Mouse (Mus musculus) layer of hippocampus, postnatal 36 days (tissue): ENCODE measurements around the gene A830031A19Rik. TPM values are rescaled to one million over a fixed set of nuclear protein-coding genes. Genes with fewer than 3 reads are reported as not detected.

Experiments used
- DNase-seq, 2 experiments: peaks; one replicate each; pipeline ENCODE4 v3.0.0; 2022
- total RNA-seq, 2 experiments: library from RNA; stranded (reverse); gene quantifications; 2 replicates each; pipeline ENCODE4 v1.2.3; 2021

The A830031A19Rik gene
- total RNA-seq: 1 to 10 TPM; 1.4 to 1.6 TPM

DNA sequence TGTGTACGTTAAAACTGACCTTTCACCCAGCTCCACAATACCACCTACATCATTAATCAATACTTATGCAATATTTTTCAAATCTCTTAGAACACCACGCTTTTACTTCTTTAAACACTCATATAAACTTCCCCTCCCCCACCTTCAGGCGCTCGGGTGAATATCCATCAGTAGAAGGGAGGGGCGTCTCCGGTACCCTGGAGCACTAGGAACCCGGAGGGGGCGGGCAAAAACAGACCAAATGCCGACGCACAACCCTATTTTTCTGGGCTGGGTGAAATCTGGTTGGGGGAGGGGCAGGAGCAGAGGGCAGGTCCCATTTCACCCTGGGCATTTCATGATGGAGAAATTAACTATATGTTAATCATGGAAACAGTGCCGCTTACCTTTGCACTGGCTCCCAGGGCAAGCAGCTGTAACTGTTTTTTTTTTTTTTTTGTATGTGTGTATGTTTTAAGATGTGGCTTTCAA is at the start of gene A830031A19Rik:
A830031A19Rik (minus strand) TSS at position 421 of the 471 bp plus-strand sequence.
- DNase-seq: no peak

DNA sequence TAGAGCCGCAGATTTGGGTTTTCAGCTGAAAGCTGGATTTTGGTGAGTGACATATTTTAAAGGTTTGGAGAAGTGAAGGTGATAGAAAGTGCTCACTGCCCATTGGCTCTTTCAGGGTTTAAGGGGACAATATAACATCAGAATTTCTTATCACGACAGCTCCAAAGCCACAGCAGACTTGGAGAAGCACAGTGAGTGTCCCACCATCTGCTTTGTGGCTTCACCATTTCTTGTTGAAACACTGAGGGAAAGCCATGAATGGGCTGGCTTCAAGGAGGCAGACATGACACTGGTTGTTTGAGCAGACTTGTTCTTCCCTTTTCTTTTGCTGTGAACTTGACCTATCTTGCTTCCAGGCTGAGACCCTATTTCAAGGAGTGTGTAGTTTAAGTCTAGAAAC is 49.1 kb upstream of the A830031A19Rik start:
- DNase-seq: no peak

DNA sequence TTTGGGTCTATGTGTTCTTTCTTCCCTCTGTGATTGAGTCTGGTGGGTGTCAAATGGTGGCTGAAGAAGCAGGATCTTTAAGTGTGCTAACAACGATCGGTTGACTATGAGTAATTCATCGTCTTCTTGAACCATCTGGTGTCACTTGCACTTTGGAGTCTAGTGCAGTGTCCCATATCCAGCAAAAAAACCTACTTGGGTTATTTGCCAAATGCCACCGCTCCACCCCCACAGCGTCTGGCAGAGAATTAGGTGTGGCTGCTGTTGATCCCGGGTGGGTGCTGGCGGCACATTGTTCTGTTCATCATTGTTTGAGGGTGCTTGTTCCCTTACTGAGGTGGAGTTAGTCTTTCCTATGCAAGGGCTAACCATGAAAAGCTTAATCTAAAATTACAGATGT is 48.0 kb upstream of the A830031A19Rik start:
- peak; percentile 57 to 60 for DNase-seq

- no peak for DNase-seq
Measured at GRCm38 (mm10) chr11:24121136-24121535, 46.3 kb upstream of the A830031A19Rik start.

GRCm38 (mm10) chr11:24116582-24117318 is 41.9 kb upstream of the A830031A19Rik start:
- DNase-seq: no peak

GRCm38 (mm10) chr11:24116041-24116440 is 41.2 kb upstream of the A830031A19Rik start:
- DNase-seq: no peak

GRCm38 (mm10) chr11:24115017-24115752 is 40.3 kb upstream of the A830031A19Rik start:
- no peak for DNase-seq

DNA sequence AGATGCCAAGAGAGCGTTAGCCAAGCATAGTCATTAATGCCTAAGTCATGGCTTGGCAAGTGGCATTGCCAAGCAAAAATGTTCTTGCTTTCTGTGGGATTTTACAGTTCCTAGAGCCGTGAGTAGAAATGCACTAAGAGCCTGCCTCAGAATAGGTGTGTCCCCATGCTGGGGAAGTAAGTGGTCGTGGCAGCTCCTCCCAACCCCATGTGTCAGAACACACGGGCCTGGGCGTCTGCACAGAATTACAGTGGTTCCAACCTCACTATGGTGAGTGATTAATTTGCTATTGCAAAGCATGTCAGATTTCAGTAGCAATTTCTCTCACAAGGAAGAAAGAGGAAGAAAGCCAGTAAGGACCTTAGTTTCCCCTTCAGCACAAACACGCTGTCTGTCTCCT is 36.9 kb upstream of the A830031A19Rik start:
- DNase-seq: no peak

- no peak for DNase-seq
Measured at GRCm38 (mm10) chr11:24110113-24110512, 35.3 kb upstream of the A830031A19Rik start.

DNA sequence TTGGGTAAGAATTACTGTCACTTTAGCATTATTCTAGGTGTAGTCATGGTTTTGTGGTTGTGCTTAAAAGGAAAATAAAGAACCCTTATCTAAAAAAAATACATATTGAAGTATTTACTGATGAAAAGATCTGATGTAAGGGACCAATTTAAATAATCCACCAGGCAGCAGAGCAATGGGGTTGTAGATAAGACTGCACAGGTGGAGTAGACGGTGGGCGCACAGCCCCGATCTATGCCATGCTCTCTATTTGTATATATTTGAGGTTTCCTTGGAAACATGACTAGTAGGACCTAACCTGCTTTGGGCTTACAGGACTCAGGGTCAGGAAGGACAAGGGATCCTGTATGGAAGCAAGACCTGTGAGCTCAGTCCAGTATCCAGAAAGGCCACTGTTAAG is 34.5 kb upstream of the A830031A19Rik start:
- DNase-seq: no peak

- no peak for DNase-seq
Measured at GRCm38 (mm10) chr11:24108974-24109373, 34.1 kb upstream of the A830031A19Rik start.

DNA sequence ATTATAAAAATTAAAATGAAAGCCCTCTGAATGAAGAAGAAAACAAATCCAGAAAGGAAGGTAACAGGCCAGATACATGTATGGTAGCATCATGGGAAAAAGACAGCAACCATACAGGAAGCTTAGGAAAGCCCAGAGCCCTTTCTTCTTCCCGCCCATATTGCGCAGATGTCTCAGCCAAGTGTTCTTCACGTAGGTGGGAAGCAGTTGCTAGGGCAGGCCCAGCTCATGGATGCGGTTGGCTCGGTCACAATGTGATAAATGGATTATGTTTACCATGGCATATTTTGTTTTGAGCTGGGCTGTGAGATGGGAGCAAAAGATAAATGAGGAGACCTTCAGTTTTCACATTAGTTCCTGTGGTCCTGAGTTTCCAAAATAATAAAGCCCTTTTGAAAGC is 32.6 kb upstream of the A830031A19Rik start:
- DNase-seq: no peak

- DNase-seq: no peak
Measured at GRCm38 (mm10) chr11:24103128-24103742, 28.4 kb upstream of the A830031A19Rik start.

- DNase-seq: no peak
Measured at GRCm38 (mm10) chr11:24102372-24102771, 27.5 kb upstream of the A830031A19Rik start.

GRCm38 (mm10) chr11:24101625-24102024 is 26.8 kb upstream of the A830031A19Rik start:
- DNase-seq: no peak

DNA sequence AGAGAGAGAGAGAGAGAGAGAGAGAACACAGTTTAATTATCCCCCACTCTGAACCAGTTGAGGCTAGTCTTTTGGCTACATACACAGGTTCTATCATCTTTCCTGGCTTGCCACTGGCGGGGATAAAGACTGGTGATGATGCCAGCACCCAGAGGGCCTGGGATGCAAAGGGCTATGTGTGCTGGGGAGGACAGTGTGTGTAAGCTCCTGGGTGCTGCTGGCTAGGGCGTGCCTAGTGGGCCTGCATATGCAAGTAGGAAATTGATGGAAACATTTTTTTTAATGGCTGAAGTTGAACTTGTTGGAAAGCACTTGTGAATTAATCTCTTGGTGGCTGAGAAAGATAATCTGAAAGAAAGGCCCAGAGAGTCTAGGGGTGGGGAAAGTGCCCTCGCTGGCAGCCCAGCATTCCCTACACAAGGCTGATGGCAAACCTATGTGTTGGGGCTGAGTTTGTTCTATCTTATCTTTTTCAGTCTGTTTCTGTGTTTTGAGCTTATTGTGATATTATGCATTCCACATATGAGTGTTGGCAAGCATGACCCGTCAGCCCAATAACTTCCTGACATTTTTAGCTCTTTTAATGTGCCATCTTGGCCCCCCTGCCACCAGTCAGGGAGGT is 25.7 kb upstream of the A830031A19Rik start:
- DNase-seq: no peak

- DNase-seq: no peak
Measured at GRCm38 (mm10) chr11:24099886-24100293, 25.0 kb upstream of the A830031A19Rik start.

- DNase-seq: no peak
Measured at GRCm38 (mm10) chr11:24099215-24099614, 24.4 kb upstream of the A830031A19Rik start.

DNA sequence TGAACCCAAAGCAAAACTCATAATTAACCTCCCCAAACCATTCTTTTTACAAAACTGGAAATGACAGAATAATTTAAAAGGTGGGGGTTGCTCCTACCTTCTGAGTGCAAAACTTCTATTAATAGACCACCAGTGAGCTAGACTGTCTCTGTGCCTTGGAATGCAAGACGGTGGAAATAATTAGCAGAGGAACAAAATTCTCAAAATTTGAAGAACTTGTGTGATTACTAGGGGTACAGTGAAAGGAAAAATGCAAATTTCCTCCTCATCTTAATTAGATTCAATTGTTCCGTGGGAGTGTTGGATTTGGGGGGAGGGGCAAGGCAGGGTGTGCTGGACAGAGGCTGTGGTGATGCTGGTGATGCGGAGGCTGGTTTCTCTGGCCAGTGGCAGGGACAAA is 23.8 kb upstream of the A830031A19Rik start:
- DNase-seq: no peak

DNA sequence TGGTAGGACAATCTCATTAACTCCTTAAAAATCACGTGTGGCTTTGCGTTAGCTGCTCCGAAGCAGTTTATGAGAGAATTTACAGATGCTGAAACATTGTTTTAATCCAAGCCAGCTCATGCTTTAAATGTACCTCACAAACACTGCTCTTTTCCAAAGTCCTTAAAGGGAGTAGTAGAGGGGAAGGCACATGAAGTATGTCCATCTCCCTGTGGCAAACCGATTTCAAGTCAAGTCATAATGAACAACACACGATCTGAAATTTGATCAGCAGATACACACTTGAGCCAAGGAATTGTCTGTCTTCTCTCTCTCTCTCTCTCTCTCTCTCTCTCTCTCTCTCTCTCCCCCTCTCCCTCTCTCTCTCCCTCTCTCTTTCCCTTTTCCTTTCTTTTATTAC is 23.2 kb upstream of the A830031A19Rik start:
- DNase-seq: no peak

DNA sequence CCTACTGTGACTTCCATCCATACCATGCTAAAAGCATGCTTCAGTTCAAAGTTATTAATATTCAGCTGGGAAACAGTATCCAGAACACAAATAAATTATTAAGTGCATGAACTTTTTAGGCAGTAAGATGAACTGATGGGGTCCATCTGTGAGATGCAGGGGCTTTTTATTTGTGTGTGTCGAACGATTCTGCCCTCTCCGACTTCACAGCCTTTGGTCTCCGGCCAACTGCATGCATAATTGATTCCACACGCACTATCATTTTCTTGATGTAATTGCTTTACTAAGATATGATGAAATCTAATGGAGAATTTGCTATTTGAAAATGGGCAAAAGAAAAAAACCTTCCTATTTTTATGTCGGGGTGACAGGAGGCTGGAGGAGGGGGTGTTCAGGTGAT is 22.2 kb upstream of the A830031A19Rik start:
- no peak for DNase-seq

GRCm38 (mm10) chr11:24096483-24096882 is 21.6 kb upstream of the A830031A19Rik start:
- no peak for DNase-seq
